ENCODE assay signal across 8 mouse cellular contexts in the genomic region with DNA sequence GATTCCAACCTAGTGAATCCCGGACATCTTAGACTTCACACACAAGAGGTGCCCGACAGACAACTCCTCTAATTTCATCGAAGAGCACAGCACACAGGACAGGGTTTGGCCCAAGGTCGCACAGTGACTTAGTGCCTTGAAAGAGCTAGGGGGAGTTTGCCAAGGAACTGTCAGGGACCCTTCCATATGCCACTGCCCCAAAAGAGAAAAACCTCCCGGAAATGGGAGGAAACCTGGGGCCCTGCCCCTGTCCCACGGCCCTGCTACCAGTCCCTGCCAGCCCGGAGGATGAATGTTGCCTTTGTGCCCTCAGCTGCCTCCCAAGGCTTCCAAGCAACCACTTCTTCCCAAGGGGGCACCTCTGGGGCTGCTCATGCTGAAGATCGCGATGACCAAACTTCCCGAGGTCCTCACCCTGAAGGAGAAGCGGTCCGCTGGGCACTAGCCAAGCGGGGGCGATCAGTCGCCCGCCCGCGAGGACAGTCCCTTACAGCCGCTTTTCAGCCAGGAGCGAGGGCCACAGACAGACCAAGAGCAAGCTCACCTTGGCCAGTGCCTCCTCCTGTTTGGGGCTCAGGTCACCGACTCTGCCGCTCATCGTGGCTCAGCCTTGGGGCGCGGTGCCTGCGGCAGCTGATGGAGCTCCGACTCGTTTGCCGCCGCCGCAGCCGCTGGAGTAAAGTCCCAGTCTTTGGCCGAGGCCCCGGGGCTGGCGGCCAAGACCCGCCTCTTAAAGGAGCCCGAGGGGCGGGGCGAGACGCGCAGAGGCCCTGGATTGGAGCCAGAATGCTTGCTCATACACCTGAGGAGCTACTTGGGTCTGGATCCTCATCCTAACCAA. TPM values are rescaled to one million over a fixed set of nuclear protein-coding genes. Genes with fewer than 3 reads are reported as not detected.
A peak's percentile ranks its signal among the peaks of the same experiment; 100 is the strongest.
DNase-seq lines count a peak whose midpoint lies in the region; ATAC-seq and TF ChIP-seq lines count a peak whose summit lies in the region.

No protein-coding gene starts in this region.

- no peaks in the 10 kb centered on the region for H3K36me3 ChIP-seq in heart, embryonic 12.5 days
- no peaks in the 10 kb centered on the region for H3K36me3 ChIP-seq in kidney, embryonic 14.5 days (ENCODE audit: control insufficient read depth, insufficient read depth, low read length)
- H3K36me3 ChIP-seq in liver, embryonic 11.5 days (ENCODE audit: control insufficient read depth, insufficient read depth, low read length), result no peaks in the 10 kb centered on the region
- no peaks in the 10 kb centered on the region for H3K36me3 ChIP-seq in stomach, embryonic 16.5 days (ENCODE audit: control insufficient read depth, insufficient read depth, low read length)

- WGBS in heart, embryonic 12.5 days, result 2% methylated on average over 41 of the region's 41 CpGs
- WGBS in kidney, embryonic 14.5 days, result 3% methylated on average over 41 of the region's 41 CpGs
- 3% methylated on average over 41 of the region's 41 CpGs for WGBS in liver, embryonic 11.5 days
- 2% methylated on average over 41 of the region's 41 CpGs for WGBS in stomach, embryonic 16.5 days

- H3K9me3 ChIP-seq in heart, embryonic 12.5 days (replicated peaks), result no peaks in the 10 kb centered on the region
- no peaks in the 10 kb centered on the region for H3K9me3 ChIP-seq in kidney, embryonic 14.5 days (ENCODE audit: control insufficient read depth, low read length)
- H3K9me3 ChIP-seq in liver, embryonic 11.5 days (ENCODE audit: control insufficient read depth, low read length), result no peaks in the 10 kb centered on the region
- H3K9me3 ChIP-seq in stomach, embryonic 16.5 days (replicated peaks; ENCODE audit: control insufficient read depth, low read length), result no peaks in the 10 kb centered on the region

- H3K9ac ChIP-seq in heart, embryonic 12.5 days, result peak overlapping the region; percentile 66
- peak overlapping the region; percentile 60 for H3K9ac ChIP-seq in kidney, embryonic 14.5 days (ENCODE audit: low read depth, low read length)
- H3K9ac ChIP-seq in liver, embryonic 11.5 days (ENCODE audit: low read depth, low read length), result peak overlapping the region; percentile 56
- peak overlapping the region; percentile 66 for H3K9ac ChIP-seq in stomach, embryonic 16.5 days (ENCODE audit: low read length)

- peak overlapping the region; percentile 96 for H3K4me2 ChIP-seq in heart, embryonic 12.5 days
- H3K4me2 ChIP-seq in kidney, embryonic 14.5 days (replicated peaks; ENCODE audit: low read depth, low read length), result peak overlapping the region; percentile 80
- peak overlapping the region; percentile 91 for H3K4me2 ChIP-seq in liver, embryonic 11.5 days
- H3K4me2 ChIP-seq in stomach, embryonic 16.5 days (ENCODE audit: low read depth, low read length), result peak overlapping the region; percentile 92

- peak; percentile 39 for ATAC-seq in CD4-positive, CD25-positive, alpha-beta regulatory T cell, adult 4 months
- ATAC-seq in erythroblast, adult 5-6 weeks (replicated peaks; ENCODE audit: low FRiP score, poor library complexity, severe bottlenecking), result peak; percentile 72
- ATAC-seq in heart, embryonic 12.5 days (ENCODE audit: insufficient number of reproducible peaks, low FRiP score), result peak; percentile 28
- peak; percentile 59 for ATAC-seq in kidney, embryonic 14.5 days (ENCODE audit: low FRiP score, low TSS enrichment)
- peak; percentile 50 for ATAC-seq in liver, embryonic 11.5 days (replicated peaks; ENCODE audit: low FRiP score)
- peak; percentile 69 for ATAC-seq in stomach, embryonic 16.5 days (ENCODE audit: insufficient read depth, low FRiP score)

- peak; percentile 61 for DNase-seq in liver, embryonic 11.5 days (ENCODE audit: low spot score)
- DNase-seq in neural tube, embryonic 10.5 days (ENCODE audit: extremely low spot score, low spot score), result peak; percentile 68

- H3K27me3 ChIP-seq in heart, embryonic 12.5 days (replicated peaks), result peaks cover 28% of the 10 kb centered on the region
- no peaks in the 10 kb centered on the region for H3K27me3 ChIP-seq in kidney, embryonic 14.5 days (ENCODE audit: control insufficient read depth, insufficient read depth, low read length)
- H3K27me3 ChIP-seq in liver, embryonic 11.5 days (replicated peaks; ENCODE audit: control insufficient read depth, insufficient read depth, low read length), result peaks cover 33% of the 10 kb centered on the region
- H3K27me3 ChIP-seq in stomach, embryonic 16.5 days (ENCODE audit: control insufficient read depth, insufficient read depth, low read length), result peaks cover 13% of the 10 kb centered on the region; the same call in 1 of the 2 replicates

- no peak for TF ChIP-seq CTCF in bone marrow macrophage, adult 2 months (IDR thresholded peaks at IDR 0.05; ENCODE audit: low read depth, low read length)

- H3K4me1 ChIP-seq in bone marrow macrophage, adult 2 months (ENCODE audit: control insufficient read depth, insufficient read depth, low read length), result peaks cover 8% of the 10 kb centered on the region
- peaks cover 37% of the 10 kb centered on the region for H3K4me1 ChIP-seq in heart, embryonic 12.5 days (replicated peaks)
- H3K4me1 ChIP-seq in kidney, embryonic 14.5 days (ENCODE audit: control insufficient read depth, insufficient read depth, low read length), result peaks cover 8% of the 10 kb centered on the region; the same call in 1 of the 2 replicates
- H3K4me1 ChIP-seq in liver, embryonic 11.5 days (replicated peaks; ENCODE audit: control insufficient read depth, insufficient read depth, low read length), result peaks cover 26% of the 10 kb centered on the region
- 0 out of 2 replicates have a peak, but pooled peaks cover 10% of the 10 kb centered on the region for H3K4me1 ChIP-seq in stomach, embryonic 16.5 days (ENCODE audit: control insufficient read depth, insufficient read depth, low read length)

- H3K27ac ChIP-seq in bone marrow macrophage, adult 2 months (ENCODE audit: insufficient read depth, low read depth, low read length), result no peak overlapping the region
- no peak overlapping the region for H3K27ac ChIP-seq in heart, embryonic 12.5 days (ENCODE audit: poor library complexity, severe bottlenecking)
- H3K27ac ChIP-seq in kidney, embryonic 14.5 days (ENCODE audit: low read depth, low read length), result no peak overlapping the region
- H3K27ac ChIP-seq in liver, embryonic 11.5 days (ENCODE audit: low read depth, low read length), result no peak overlapping the region
- H3K27ac ChIP-seq in stomach, embryonic 16.5 days (ENCODE audit: low read length), result no peak overlapping the region

- TF ChIP-seq POLR2A in bone marrow macrophage, adult 2 months (IDR thresholded peaks at IDR 0.05; ENCODE audit: borderline replicate concordance, low read depth, low read length), result no peak

- peak overlapping the region; percentile 51 for H3K4me3 ChIP-seq in bone marrow macrophage, adult 2 months (ENCODE audit: insufficient read depth, low read length)
- peak overlapping the region; percentile 56 for H3K4me3 ChIP-seq in heart, embryonic 12.5 days
- peak overlapping the region; percentile 40 for H3K4me3 ChIP-seq in kidney, embryonic 14.5 days (ENCODE audit: low read length)
- H3K4me3 ChIP-seq in liver, embryonic 11.5 days (ENCODE audit: low read depth, low read length), result peak overlapping the region; percentile 59
- H3K4me3 ChIP-seq in stomach, embryonic 16.5 days (replicated peaks; ENCODE audit: low read length), result peak overlapping the region; percentile 51

RNA-seq across cellular contexts. Expression of gene Sec14l2, which starts 4.9 kb away (rescaled TPM):
- 1 to 10 TPM in 1 of 2 experiments, under 1 TPM in 1; 0.71 to 3.8 TPM for polyA plus RNA-seq in CD4-positive, CD25-positive, alpha-beta regulatory T cell, adult 4 months (2017; shearing (Covaris generic))
- polyA plus RNA-seq in bone marrow macrophage, adult 2 months (2012; ENCODE audit: insufficient read depth, insufficient read length, missing spikeins), result not detected in 2 replicates
- total RNA-seq in erythroblast, adult 5-6 weeks (2015; ENCODE audit: low replicate concordance), result 1.5 and 7.7 TPM in 2 replicates
- total RNA-seq in erythroblast, adult 5-6 weeks (2017; ENCODE audit: low replicate concordance), result 2.5 and 9.9 TPM in 2 replicates
- polyA plus RNA-seq in heart, embryonic 12.5 days (2016; fragmentation: Nextera tagmentation; extraction: Ambion mirVana), result 0.86 and 1.1 TPM in 2 replicates
- 1.1 and 1.2 TPM in 2 replicates for polyA plus RNA-seq in kidney, embryonic 14.5 days (2014; fragmentation: Nextera tagmentation; extraction: Ambion mirVana)
- polyA plus RNA-seq in liver, embryonic 11.5 days (2014; fragmentation: Nextera tagmentation; extraction: Ambion mirVana), result 6.2 and 6.8 TPM in 2 replicates
- 1.8 and 1.9 TPM in 2 replicates for polyA plus RNA-seq in stomach, embryonic 16.5 days (2015; fragmentation: Nextera tagmentation; extraction: Ambion mirVana)

RNA-seq across cellular contexts. Expression of gene Rnf215, which starts 16.7 kb away (rescaled TPM):
- 10 to 100 TPM in 1 of 2 experiments, 1 to 10 TPM in 1; 7.3 to 11.2 TPM for polyA plus RNA-seq in CD4-positive, CD25-positive, alpha-beta regulatory T cell, adult 4 months (2017; shearing (Covaris generic))
- polyA plus RNA-seq in bone marrow macrophage, adult 2 months (2012; ENCODE audit: insufficient read depth, insufficient read length, missing spikeins), result 15.4 and 21.2 TPM in 2 replicates
- total RNA-seq in erythroblast, adult 5-6 weeks (2015; ENCODE audit: low replicate concordance), result 1.5 and 2.5 TPM in 2 replicates
- total RNA-seq in erythroblast, adult 5-6 weeks (2017; ENCODE audit: low replicate concordance), result 4.7 and 8.6 TPM in 2 replicates
- 21.4 and 22.0 TPM in 2 replicates for polyA plus RNA-seq in heart, embryonic 12.5 days (2016; fragmentation: Nextera tagmentation; extraction: Ambion mirVana)
- polyA plus RNA-seq in kidney, embryonic 14.5 days (2014; fragmentation: Nextera tagmentation; extraction: Ambion mirVana), result 21.0 and 28.3 TPM in 2 replicates
- polyA plus RNA-seq in liver, embryonic 11.5 days (2014; fragmentation: Nextera tagmentation; extraction: Ambion mirVana), result 10.4 and 11.6 TPM in 2 replicates
- polyA plus RNA-seq in stomach, embryonic 16.5 days (2015; fragmentation: Nextera tagmentation; extraction: Ambion mirVana), result 21.7 and 25.6 TPM in 2 replicates

RNA-seq across cellular contexts. Expression of gene Mtfp1, which starts 23.1 kb away (rescaled TPM):
- polyA plus RNA-seq in CD4-positive, CD25-positive, alpha-beta regulatory T cell, adult 4 months (2017; shearing (Covaris generic)), result 1 to 10 TPM; 1.2 to 1.8 TPM
- polyA plus RNA-seq in bone marrow macrophage, adult 2 months (2012; ENCODE audit: insufficient read depth, insufficient read length, missing spikeins), result 0.76 and 0.78 TPM in 2 replicates
- total RNA-seq in erythroblast, adult 5-6 weeks (2015; ENCODE audit: low replicate concordance), result 1.9 and 8.2 TPM in 2 replicates
- 3.7 and 5.6 TPM in 2 replicates for total RNA-seq in erythroblast, adult 5-6 weeks (2017; ENCODE audit: low replicate concordance)
- polyA plus RNA-seq in heart, embryonic 12.5 days (2016; fragmentation: Nextera tagmentation; extraction: Ambion mirVana), result 18.6 and 21.2 TPM in 2 replicates
- 11.5 and 15.9 TPM in 2 replicates for polyA plus RNA-seq in kidney, embryonic 14.5 days (2014; fragmentation: Nextera tagmentation; extraction: Ambion mirVana)
- polyA plus RNA-seq in liver, embryonic 11.5 days (2014; fragmentation: Nextera tagmentation; extraction: Ambion mirVana), result 48.8 and 51.8 TPM in 2 replicates
- 17.7 and 19.6 TPM in 2 replicates for polyA plus RNA-seq in stomach, embryonic 16.5 days (2015; fragmentation: Nextera tagmentation; extraction: Ambion mirVana)

RNA-seq across cellular contexts. Expression of gene Ccdc157, which starts 41.8 kb away (rescaled TPM):
- polyA plus RNA-seq in CD4-positive, CD25-positive, alpha-beta regulatory T cell, adult 4 months (2017; shearing (Covaris generic)), result 1 to 10 TPM; 2.7 to 3.0 TPM
- 1.8 and 2.3 TPM in 2 replicates for polyA plus RNA-seq in bone marrow macrophage, adult 2 months (2012; ENCODE audit: insufficient read depth, insufficient read length, missing spikeins)
- total RNA-seq in erythroblast, adult 5-6 weeks (2015; ENCODE audit: low replicate concordance), result 0.21 and 0.77 TPM in 2 replicates
- total RNA-seq in erythroblast, adult 5-6 weeks (2017; ENCODE audit: low replicate concordance), result 1.0 and 1.3 TPM in 2 replicates
- polyA plus RNA-seq in heart, embryonic 12.5 days (2016; fragmentation: Nextera tagmentation; extraction: Ambion mirVana), result 4.7 and 5.5 TPM in 2 replicates
- polyA plus RNA-seq in kidney, embryonic 14.5 days (2014; fragmentation: Nextera tagmentation; extraction: Ambion mirVana), result 4.3 and 6.8 TPM in 2 replicates
- 2.2 and 2.3 TPM in 2 replicates for polyA plus RNA-seq in liver, embryonic 11.5 days (2014; fragmentation: Nextera tagmentation; extraction: Ambion mirVana)
- polyA plus RNA-seq in stomach, embryonic 16.5 days (2015; fragmentation: Nextera tagmentation; extraction: Ambion mirVana), result 5.7 and 5.8 TPM in 2 replicates

RNA-seq across cellular contexts. Expression of gene Sf3a1, which starts 41.8 kb away (rescaled TPM):
- polyA plus RNA-seq in CD4-positive, CD25-positive, alpha-beta regulatory T cell, adult 4 months (2017; shearing (Covaris generic)), result 10 to 100 TPM; 57.5 to 68.2 TPM
- polyA plus RNA-seq in bone marrow macrophage, adult 2 months (2012; ENCODE audit: insufficient read depth, insufficient read length, missing spikeins), result 21.1 and 23.1 TPM in 2 replicates
- 12.7 and 19.6 TPM in 2 replicates for total RNA-seq in erythroblast, adult 5-6 weeks (2015; ENCODE audit: low replicate concordance)
- 10.8 and 18.4 TPM in 2 replicates for total RNA-seq in erythroblast, adult 5-6 weeks (2017; ENCODE audit: low replicate concordance)
- polyA plus RNA-seq in heart, embryonic 12.5 days (2016; fragmentation: Nextera tagmentation; extraction: Ambion mirVana), result 43.1 and 46.5 TPM in 2 replicates
- polyA plus RNA-seq in kidney, embryonic 14.5 days (2014; fragmentation: Nextera tagmentation; extraction: Ambion mirVana), result 55.7 and 72.5 TPM in 2 replicates
- polyA plus RNA-seq in liver, embryonic 11.5 days (2014; fragmentation: Nextera tagmentation; extraction: Ambion mirVana), result 76.0 and 76.7 TPM in 2 replicates
- polyA plus RNA-seq in stomach, embryonic 16.5 days (2015; fragmentation: Nextera tagmentation; extraction: Ambion mirVana), result 40.5 and 41.4 TPM in 2 replicates
